Mouse (Mus musculus): ENCODE measurements around the gene Sh3bgrl2. TPM values are rescaled to one million over a fixed set of nuclear protein-coding genes. Genes with fewer than 3 reads are reported as not detected.

The Sh3bgrl2 gene
- polyA plus RNA-seq, 1 experiment: 4.0 TPM

DNA sequence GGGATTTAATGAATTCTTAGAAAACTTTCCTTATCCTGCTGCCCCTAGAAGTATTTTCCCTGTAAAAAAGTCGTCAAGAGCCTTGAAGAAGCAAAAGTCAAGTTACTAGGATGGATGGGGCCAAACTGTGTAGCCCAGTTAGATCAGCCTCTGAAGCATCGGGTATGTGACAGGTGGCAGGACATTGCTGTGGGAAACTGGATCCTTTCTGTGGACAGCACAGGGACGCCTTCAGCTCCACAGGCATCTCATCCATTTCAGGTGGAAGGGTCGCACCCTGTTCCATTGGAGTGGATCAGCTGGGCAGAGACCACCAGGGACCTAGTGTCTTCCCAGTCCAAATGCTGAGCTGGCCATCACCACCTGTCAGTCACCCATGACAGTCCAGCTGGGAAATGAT, 30.9 kb downstream of the Sh3bgrl2 start:
- Histone ChIP-seq H3K4me3 (no peak overlapping the region), H3K27me3 (ENCODE audit: control insufficient read depth, insufficient read depth, insufficient read length) (no peaks in the 10 kb centered on the region), H3ac (ENCODE audit: control insufficient read depth, insufficient read length) (no peak overlapping the region), H3K4me2 (ENCODE audit: low read depth) (no peak overlapping the region), H3K79me2 (ENCODE audit: control insufficient read depth, insufficient read depth) (no peaks in the 10 kb centered on the region), H3K36me3 (ENCODE audit: control insufficient read depth, insufficient read depth) (no peaks in the 10 kb centered on the region)
- no peak for TF ChIP-seq POLR2AphosphoS2 (IDR thresholded peaks at IDR 0.05; ENCODE audit: insufficient read length, low read depth)
- TF ChIP-seq POLR2A (IDR thresholded peaks at IDR 0.05; ENCODE audit: insufficient read length, low read depth): no peak
- no peak for TF ChIP-seq E2F4 (IDR thresholded peaks at IDR 0.05; ENCODE audit: insufficient read depth)
- TF ChIP-seq MYOD1 (IDR thresholded peaks at IDR 0.05; ENCODE audit: control insufficient read depth in 1 of 3, insufficient read length in 2 of 3, low read depth in 2 of 3): peak in 2 of 3 experiments; percentile 69 to 73
- no peak for TF ChIP-seq TCF12 (IDR thresholded peaks at IDR 0.05; ENCODE audit: insufficient read depth, poor library complexity, severe bottlenecking)
- no peak for TF ChIP-seq CEBPB (IDR thresholded peaks at IDR 0.05; ENCODE audit: insufficient read depth, poor library complexity, severe bottlenecking)
- no peak for TF ChIP-seq TCF3 (IDR thresholded peaks at IDR 0.05; ENCODE audit: insufficient read length, low read depth)
- no peak for TF ChIP-seq USF1 (IDR thresholded peaks at IDR 0.05; ENCODE audit: low read depth)
- peak in 2 of 3 experiments; percentile 11 to 79 for TF ChIP-seq MYOG (IDR thresholded peaks at IDR 0.05; ENCODE audit: control insufficient read depth in 1 of 3, insufficient read depth in 1 of 3, insufficient read length in 2 of 3, low read depth in 2 of 3)
- TF ChIP-seq MAX (IDR thresholded peaks at IDR 0.05; ENCODE audit: low read depth): no peak
- TF ChIP-seq REST (IDR thresholded peaks at IDR 0.05; ENCODE audit: insufficient read depth, insufficient read length): no peak
- no peak for TF ChIP-seq SRF (IDR thresholded peaks at IDR 0.05; ENCODE audit: control insufficient read depth, insufficient read length, low read depth)

DNA sequence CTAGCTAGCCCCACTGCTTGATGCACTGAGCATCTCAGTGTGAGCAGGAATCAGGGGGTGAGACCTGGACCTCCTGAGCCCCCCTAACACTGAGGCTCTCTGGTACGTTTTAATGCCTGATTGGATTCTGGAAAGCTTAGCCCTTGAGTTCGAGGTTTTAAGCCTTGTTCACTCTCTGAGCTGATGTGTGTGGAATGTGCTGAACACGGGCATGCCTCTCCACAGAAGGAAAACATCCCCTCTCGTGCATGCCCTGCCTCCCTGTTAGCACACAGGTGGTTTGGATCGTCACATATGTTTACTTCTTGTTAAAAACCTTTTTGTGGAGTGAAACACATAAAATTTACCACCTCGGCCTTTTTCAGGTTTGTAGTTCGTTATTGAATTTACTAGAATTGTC, 34.6 kb downstream of the Sh3bgrl2 start:
- Histone ChIP-seq H3K27me3 (ENCODE audit: control insufficient read depth, insufficient read depth, insufficient read length) (no peaks in the 10 kb centered on the region), H3ac (ENCODE audit: control insufficient read depth, insufficient read length) (no peak overlapping the region), H3K79me2 (ENCODE audit: control insufficient read depth, insufficient read depth) (no peaks in the 10 kb centered on the region), H3K4me3 (no peak overlapping the region), H3K4me2 (ENCODE audit: low read depth) (no peak overlapping the region), H3K36me3 (ENCODE audit: control insufficient read depth, insufficient read depth) (no peaks in the 10 kb centered on the region)
- no peak for TF ChIP-seq MAX (IDR thresholded peaks at IDR 0.05; ENCODE audit: low read depth)
- TF ChIP-seq MYOG (IDR thresholded peaks at IDR 0.05; ENCODE audit: control insufficient read depth in 1 of 3, insufficient read depth in 1 of 3, insufficient read length in 2 of 3, low read depth in 2 of 3): no peak
- TF ChIP-seq POLR2A (IDR thresholded peaks at IDR 0.05; ENCODE audit: insufficient read length, low read depth): no peak
- TF ChIP-seq REST (IDR thresholded peaks at IDR 0.05; ENCODE audit: insufficient read depth, insufficient read length): no peak
- TF ChIP-seq TCF12 (IDR thresholded peaks at IDR 0.05; ENCODE audit: insufficient read depth, poor library complexity, severe bottlenecking): no peak
- no peak for TF ChIP-seq MYOD1 (IDR thresholded peaks at IDR 0.05; ENCODE audit: control insufficient read depth in 1 of 3, insufficient read length in 2 of 3, low read depth in 2 of 3)
- no peak for TF ChIP-seq TCF3 (IDR thresholded peaks at IDR 0.05; ENCODE audit: insufficient read length, low read depth)

DNA sequence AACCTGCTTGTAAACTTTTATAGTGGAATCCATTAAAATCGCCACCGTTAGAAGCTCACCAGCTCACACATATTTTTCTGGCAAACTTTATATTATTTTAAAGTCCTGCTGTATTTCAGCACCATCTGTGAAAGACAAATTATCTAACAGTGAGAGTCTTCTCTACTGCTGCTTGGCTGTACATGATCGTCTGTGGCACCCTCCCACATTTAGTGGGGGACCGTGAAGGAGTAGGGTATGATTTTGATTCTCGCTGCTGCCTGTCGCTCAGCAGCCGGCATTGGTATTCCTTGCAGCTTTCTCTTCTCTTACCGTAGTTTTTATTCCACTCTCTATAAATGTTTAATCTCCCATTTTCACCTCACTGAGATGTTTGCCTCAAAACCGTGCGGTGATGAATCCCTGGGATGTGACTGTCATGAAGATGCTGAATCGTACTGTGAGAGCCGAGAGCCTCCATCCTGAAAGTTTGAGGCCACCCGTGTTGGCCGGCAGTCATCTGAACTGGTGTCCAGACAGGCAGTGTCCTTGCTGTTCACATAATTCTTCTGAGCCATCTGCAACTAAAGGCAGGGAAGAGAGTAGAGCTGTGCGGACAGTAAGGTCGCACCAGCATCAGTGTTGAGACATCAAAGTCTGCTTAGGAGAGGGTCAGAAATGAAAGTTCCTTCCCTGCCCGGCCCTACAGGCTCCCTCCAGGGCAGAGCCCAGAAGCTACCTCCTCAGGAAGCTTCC, 38.4 kb downstream of the Sh3bgrl2 start:
- no peak overlapping the region for H3K4me2 ChIP-seq (ENCODE audit: low read depth)
- H3K79me2 ChIP-seq (ENCODE audit: control insufficient read depth, insufficient read depth): no peaks in the 10 kb centered on the region
- H3K36me3 ChIP-seq (ENCODE audit: control insufficient read depth, insufficient read depth): no peaks in the 10 kb centered on the region
- H3K27me3 ChIP-seq (ENCODE audit: control insufficient read depth, insufficient read depth, insufficient read length): no peaks in the 10 kb centered on the region
- no peak overlapping the region for H3K4me3 ChIP-seq
- TF ChIP-seq SRF (IDR thresholded peaks at IDR 0.05; ENCODE audit: control insufficient read depth, insufficient read length, low read depth) (no peak), E2F4 (IDR thresholded peaks at IDR 0.05; ENCODE audit: insufficient read depth) (no peak), POLR2A (IDR thresholded peaks at IDR 0.05; ENCODE audit: insufficient read length, low read depth) (no peak), CEBPB (IDR thresholded peaks at IDR 0.05; ENCODE audit: insufficient read depth, poor library complexity, severe bottlenecking) (no peak), MAX (IDR thresholded peaks at IDR 0.05; ENCODE audit: low read depth) (no peak), TCF3 (IDR thresholded peaks at IDR 0.05; ENCODE audit: insufficient read length, low read depth) (no peak), USF1 (IDR thresholded peaks at IDR 0.05; ENCODE audit: low read depth) (no peak), REST (IDR thresholded peaks at IDR 0.05; ENCODE audit: insufficient read depth, insufficient read length) (no peak), POLR2AphosphoS2 (IDR thresholded peaks at IDR 0.05; ENCODE audit: insufficient read length, low read depth) (no peak)
- H3ac ChIP-seq (ENCODE audit: control insufficient read depth, insufficient read length): no peak overlapping the region

DNA sequence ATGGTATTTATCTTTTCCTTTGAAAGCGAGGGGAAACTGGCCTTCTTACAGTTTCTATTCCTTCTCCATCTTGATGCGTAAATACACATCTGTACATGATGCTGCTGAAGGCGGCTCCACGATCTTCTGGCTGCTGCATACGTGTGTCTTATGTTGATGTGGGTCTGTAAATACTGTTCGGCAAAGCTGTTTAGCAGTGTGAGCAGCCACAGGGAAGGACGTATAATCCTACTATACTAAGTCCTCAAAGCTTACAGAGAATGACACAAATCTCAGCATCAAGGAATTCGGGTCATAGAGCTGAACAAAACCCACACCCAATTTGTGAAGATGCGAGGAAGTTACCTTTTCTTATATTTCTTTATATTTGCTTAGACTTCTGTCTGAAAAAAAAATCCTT, 39.0 kb downstream of the Sh3bgrl2 start:
- TF ChIP-seq REST (IDR thresholded peaks at IDR 0.05; ENCODE audit: insufficient read depth, insufficient read length) (no peak), MYOD1 (IDR thresholded peaks at IDR 0.05; ENCODE audit: control insufficient read depth in 1 of 3, insufficient read length in 2 of 3, low read depth in 2 of 3) (no peak), POLR2AphosphoS2 (IDR thresholded peaks at IDR 0.05; ENCODE audit: insufficient read length, low read depth) (no peak), TCF12 (IDR thresholded peaks at IDR 0.05; ENCODE audit: insufficient read depth, poor library complexity, severe bottlenecking) (no peak), TCF3 (IDR thresholded peaks at IDR 0.05; ENCODE audit: insufficient read length, low read depth) (no peak), POLR2A (IDR thresholded peaks at IDR 0.05; ENCODE audit: insufficient read length, low read depth) (no peak), E2F4 (IDR thresholded peaks at IDR 0.05; ENCODE audit: insufficient read depth) (no peak)
- H3K36me3 ChIP-seq (ENCODE audit: control insufficient read depth, insufficient read depth): no peaks in the 10 kb centered on the region
- no peak overlapping the region for H3ac ChIP-seq (ENCODE audit: control insufficient read depth, insufficient read length)
- no peaks in the 10 kb centered on the region for H3K79me2 ChIP-seq (ENCODE audit: control insufficient read depth, insufficient read depth)
- no peak overlapping the region for H3K4me3 ChIP-seq
- no peaks in the 10 kb centered on the region for H3K27me3 ChIP-seq (ENCODE audit: control insufficient read depth, insufficient read depth, insufficient read length)
- H3K4me2 ChIP-seq (ENCODE audit: low read depth): no peak overlapping the region

DNA sequence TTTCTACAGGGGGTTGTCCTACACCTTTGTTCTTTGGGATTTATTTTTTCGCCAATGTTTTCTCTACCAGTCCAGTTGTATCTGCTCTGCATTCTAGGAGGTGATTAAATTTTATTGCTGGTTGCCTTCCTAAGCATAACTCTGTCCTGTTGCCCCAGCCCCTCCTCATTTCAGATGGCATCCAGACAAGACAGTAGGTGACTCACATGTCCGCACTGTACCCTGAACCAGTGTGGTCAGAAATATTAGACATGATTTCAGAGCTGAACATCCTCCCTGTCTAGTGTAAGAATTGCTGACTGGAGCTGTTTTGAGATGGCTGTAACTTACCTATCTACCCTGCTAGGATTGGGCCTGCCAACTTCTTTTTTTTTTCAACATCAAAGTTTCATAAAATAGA, 40.9 kb downstream of the Sh3bgrl2 start:
- H3K4me2 ChIP-seq (ENCODE audit: low read depth): peak overlapping the region; percentile 37
- no peaks in the 10 kb centered on the region for H3K36me3 ChIP-seq (ENCODE audit: control insufficient read depth, insufficient read depth)
- no peaks in the 10 kb centered on the region for H3K27me3 ChIP-seq (ENCODE audit: control insufficient read depth, insufficient read depth, insufficient read length)
- no peaks in the 10 kb centered on the region for H3K79me2 ChIP-seq (ENCODE audit: control insufficient read depth, insufficient read depth)
- H3K4me3 ChIP-seq: no peak overlapping the region
- TF ChIP-seq USF1 (IDR thresholded peaks at IDR 0.05; ENCODE audit: low read depth): no peak
- no peak for TF ChIP-seq MYOD1 (IDR thresholded peaks at IDR 0.05; ENCODE audit: control insufficient read depth in 1 of 3, insufficient read length in 2 of 3, low read depth in 2 of 3)
- TF ChIP-seq TCF12 (IDR thresholded peaks at IDR 0.05; ENCODE audit: insufficient read depth, poor library complexity, severe bottlenecking): no peak
- H3ac ChIP-seq (ENCODE audit: control insufficient read depth, insufficient read length): no peak overlapping the region

Data from myocyte (in vitro differentiated cells).